Mouse (Mus musculus) embryonic facial prominence, embryonic 14.5 days (tissue): ENCODE measurements around the gene Samm50. TPM values are rescaled to one million over a fixed set of nuclear protein-coding genes. Genes with fewer than 3 reads are reported as not detected.
A peak's percentile ranks its signal among the peaks of the same experiment; 100 is the strongest.

Experiments
- ATAC-seq: fragments of 200-750 bp; cut with Nextera tagmentation; 2 replicates; pipeline ENCODE4 v1.8.0; 2017; ENCODE audit warnings: low read depth, moderate number of reproducible peaks, moderate TSS enrichment
- DNase-seq: peaks from one replicate; pipeline ENCODE4 v3.0.0-alpha.2; 2015; ENCODE audit warnings: low spot score
- H3K27ac ChIP-seq: fragments of 300-500 bp; sonication (generic); replicated peaks from 2 replicates; pipeline ENCODE4 v1.5.1; 2014; ENCODE audit warnings: low read depth, mild to moderate bottlenecking, low read length, moderate library complexity
- H3K27me3 ChIP-seq: fragments of 300-500 bp; sonication (generic); replicated peaks from 2 replicates; pipeline ENCODE4 v1.6.1; 2014; ENCODE audit warnings: low read length; ENCODE audit not compliant: control insufficient read depth, insufficient read depth
- H3K36me3 ChIP-seq: fragments of 300-500 bp; sonication (generic); 2 replicates; pipeline ENCODE4 v1.6.1; 2014; ENCODE audit warnings: low read length, mixed read lengths; ENCODE audit not compliant: control insufficient read depth, insufficient read depth
- H3K4me1 ChIP-seq: fragments of 300-500 bp; sonication (generic); 2 replicates; pipeline ENCODE4 v1.6.1; 2014; ENCODE audit warnings: antibody characterized with exemption, low read length; ENCODE audit not compliant: control insufficient read depth, insufficient read depth
- H3K4me2 ChIP-seq: fragments of 300-500 bp; sonication (generic); 2 replicates; pipeline ENCODE4 v1.6.1; 2014; ENCODE audit warnings: low read depth, mild to moderate bottlenecking, low read length, moderate library complexity, mixed read lengths
- H3K4me3 ChIP-seq: fragments of 300-500 bp; sonication (generic); 2 replicates; pipeline ENCODE4 v1.5.1; 2014; ENCODE audit warnings: low read depth, mild to moderate bottlenecking, low read length
- H3K9ac ChIP-seq: fragments of 300-500 bp; sonication (generic); 2 replicates; pipeline ENCODE4 v1.6.1; 2014; ENCODE audit warnings: low read depth, mild to moderate bottlenecking, low read length, moderate library complexity, mixed read lengths
- H3K9me3 ChIP-seq: fragments of 300-500 bp; sonication (generic); 2 replicates; pipeline ENCODE4 v1.6.1; 2016; ENCODE audit warnings: low read length; ENCODE audit not compliant: control insufficient read depth
- WGBS: fragments of 180-500 bp; shearing (Covaris S2); extraction: QIAGEN DNeasy Blood & Tissue Kit; methylation state at CpG from one replicate; pipeline ENCODE4 v1.1.7; 2014; 5-methylcytosine and 5-hydroxymethylcytosine counted together
- polyA plus RNA-seq: library from polyadenylated mRNA; unstranded; fragments of >200 nt; fragmentation: Nextera tagmentation; extraction: Ambion mirVana; gene quantifications from 2 replicates; pipeline ENCODE4 v1.2.1, GENCODE M21; 2014

The Samm50 gene
- polyA plus RNA-seq, 1 experiment from 2014 or later: 71.1 TPM

GRCm38 (mm10) chr15:84253757-84254156 is 61.7 kb downstream of the Samm50 start:
- Histone ChIP-seq H3K9ac (no peak overlapping the region), H3K9me3 (no peaks in the 10 kb centered on the region), H3K27me3 (no peaks in the 10 kb centered on the region), H3K36me3 (no peaks in the 10 kb centered on the region), H3K27ac (peak overlapping the region; percentile 10; the same call in 1 of the 2 replicates), H3K4me1 (0 out of 2 replicates have a peak, but pooled peaks cover 10% of the 10 kb centered on the region), H3K4me2 (no peak overlapping the region), H3K4me3 (no peak overlapping the region)
- ATAC-seq (peak; percentile 48; the same call in 1 of the 2 replicates), DNase-seq (peak; percentile 68)
- WGBS: 47% methylated on average over 11 of the region's 11 CpGs

GRCm38 (mm10) chr15:84254387-84254786 is 62.3 kb downstream of the Samm50 start:
- no peak for ATAC-seq
- H3K4me2 ChIP-seq: no peak overlapping the region
- 0 out of 2 replicates have a peak overlapping the region, but pooled peaks have one; percentile 10 for H3K27ac ChIP-seq
- WGBS: 67% methylated on average over 8 of the region's 8 CpGs
- no peaks in the 10 kb centered on the region for H3K9me3 ChIP-seq
- H3K4me3 ChIP-seq: no peak overlapping the region
- H3K9ac ChIP-seq: no peak overlapping the region
- H3K4me1 ChIP-seq: 0 out of 2 replicates have a peak, but pooled peaks cover 10% of the 10 kb centered on the region
- H3K36me3 ChIP-seq: no peaks in the 10 kb centered on the region
- no peak for DNase-seq
- no peaks in the 10 kb centered on the region for H3K27me3 ChIP-seq

GRCm38 (mm10) chr15:84256254-84256850 is 64.3 kb downstream of the Samm50 start:
- Histone ChIP-seq H3K9me3 (no peaks in the 10 kb centered on the region), H3K4me3 (no peak overlapping the region), H3K4me1 (0 out of 2 replicates have a peak, but pooled peaks cover 8% of the 10 kb centered on the region), H3K4me2 (no peak overlapping the region), H3K36me3 (no peaks in the 10 kb centered on the region), H3K9ac (no peak overlapping the region), H3K27ac (no peak overlapping the region), H3K27me3 (no peaks in the 10 kb centered on the region)
- no peak for DNase-seq
- 73% methylated on average over 12 of the region's 12 CpGs for WGBS
- ATAC-seq: no peak

GRCm38 (mm10) chr15:84256864-84257263 is 64.8 kb downstream of the Samm50 start:
- Histone ChIP-seq H3K4me3 (no peak overlapping the region), H3K9me3 (no peaks in the 10 kb centered on the region), H3K4me2 (no peak overlapping the region), H3K36me3 (no peaks in the 10 kb centered on the region), H3K4me1 (0 out of 2 replicates have a peak, but pooled peaks cover 8% of the 10 kb centered on the region), H3K9ac (no peak overlapping the region), H3K27me3 (no peaks in the 10 kb centered on the region), H3K27ac (no peak overlapping the region)
- ATAC-seq (no peak), DNase-seq (no peak)
- WGBS: 90% methylated on average over 5 of the region's 5 CpGs

- no peak for ATAC-seq
- no peak for DNase-seq
Observed at GRCm38 (mm10) chr15:84258602-84259355, 66.7 kb downstream of the Samm50 start.

GRCm38 (mm10) chr15:84260123-84260822 is 68.2 kb downstream of the Samm50 start:
- Histone ChIP-seq H3K9ac (no peak overlapping the region), H3K4me1 (no peaks in the 10 kb centered on the region), H3K4me3 (no peak overlapping the region), H3K9me3 (no peaks in the 10 kb centered on the region), H3K36me3 (no peaks in the 10 kb centered on the region), H3K4me2 (peak overlapping the region; percentile 28), H3K27ac (no peak overlapping the region), H3K27me3 (no peaks in the 10 kb centered on the region)
- ATAC-seq (peak; percentile 77), DNase-seq (peak; percentile 89)
- WGBS: 25% methylated on average over 22 of the region's 22 CpGs

More at GRCm38 (mm10) chr15:84258602-84259355, 66.7 kb downstream of the Samm50 start:
- Histone ChIP-seq H3K4me3 (no peak overlapping the region), H3K9ac (no peak overlapping the region), H3K9me3 (no peaks in the 10 kb centered on the region), H3K4me1 (no peaks in the 10 kb centered on the region), H3K4me2 (no peak overlapping the region), H3K36me3 (no peaks in the 10 kb centered on the region), H3K27ac (no peak overlapping the region), H3K27me3 (no peaks in the 10 kb centered on the region)
- WGBS: 64% methylated on average over 8 of the region's 9 CpGs

- ATAC-seq (no peak), DNase-seq (no peak)
- no peaks in the 10 kb centered on the region for H3K9me3 ChIP-seq
- WGBS: 94% methylated on average over 6 of the region's 6 CpGs
- no peak overlapping the region for H3K27ac ChIP-seq
- H3K4me1 ChIP-seq: no peaks in the 10 kb centered on the region
- H3K4me2 ChIP-seq: no peak overlapping the region
- no peaks in the 10 kb centered on the region for H3K36me3 ChIP-seq
- no peak overlapping the region for H3K9ac ChIP-seq
- no peaks in the 10 kb centered on the region for H3K27me3 ChIP-seq
- no peak overlapping the region for H3K4me3 ChIP-seq
Observed at GRCm38 (mm10) chr15:84262630-84263029, 70.6 kb downstream of the Samm50 start.

GRCm38 (mm10) chr15:84263573-84263972 is 71.5 kb downstream of the Samm50 start:
- no peaks in the 10 kb centered on the region for H3K36me3 ChIP-seq
- no peak for ATAC-seq
- no peak overlapping the region for H3K27ac ChIP-seq
- no peak overlapping the region for H3K9ac ChIP-seq
- H3K9me3 ChIP-seq: no peaks in the 10 kb centered on the region
- no peaks in the 10 kb centered on the region for H3K4me1 ChIP-seq
- no peak overlapping the region for H3K4me2 ChIP-seq
- no peak overlapping the region for H3K4me3 ChIP-seq
- H3K27me3 ChIP-seq: no peaks in the 10 kb centered on the region
- no peak for DNase-seq
- 45% methylated on average over 2 of the region's 2 CpGs for WGBS
